Mouse (Mus musculus) neural tube, embryonic 11.5 days (tissue): Measurements from ENCODE around the gene Lif. TPM values are rescaled to one million over a fixed set of nuclear protein-coding genes. Genes with fewer than 3 reads are reported as not detected.
A peak's percentile ranks its signal among the peaks of the same experiment; 100 is the strongest.

Source experiments
- ATAC-seq: fragments of 200-750 bp; cut with Nextera tagmentation; 2 replicates; pipeline ENCODE4 v1.8.0; 2017; ENCODE audit warnings: moderate number of reproducible peaks, mild to moderate bottlenecking, moderate TSS enrichment, moderate library complexity; ENCODE audit not compliant: insufficient read depth, low FRiP score, low TSS enrichment
- DNase-seq: peaks from one replicate; pipeline ENCODE4 v3.0.0-alpha.2; 2015; ENCODE audit warnings: low spot score
- H3K27ac ChIP-seq: fragments of 300-500 bp; sonication (generic); 2 replicates; pipeline ENCODE4 v1.5.1; 2014; ENCODE audit warnings: low read depth, mild to moderate bottlenecking, low read length
- H3K27me3 ChIP-seq: fragments of 300-500 bp; sonication (generic); 2 replicates; pipeline ENCODE4 v1.6.1; 2014; ENCODE audit warnings: mild to moderate bottlenecking, low read length, mixed read lengths; ENCODE audit not compliant: control insufficient read depth, insufficient read depth
- H3K36me3 ChIP-seq: fragments of 300-500 bp; sonication (generic); 2 replicates; pipeline ENCODE4 v1.6.1; 2014; ENCODE audit warnings: mild to moderate bottlenecking, low read length, moderate library complexity, mixed read lengths; ENCODE audit not compliant: control insufficient read depth, insufficient read depth
- H3K4me1 ChIP-seq: fragments of 300-500 bp; sonication (generic); 2 replicates; pipeline ENCODE4 v1.6.1; 2014; ENCODE audit warnings: low read length, mixed read lengths; ENCODE audit not compliant: control insufficient read depth, insufficient read depth
- H3K4me2 ChIP-seq: fragments of 300-500 bp; sonication (generic); 2 replicates; pipeline ENCODE4 v1.6.1; 2014; ENCODE audit warnings: low read depth, mild to moderate bottlenecking, moderate library complexity
- H3K4me3 ChIP-seq: fragments of 300-500 bp; sonication (generic); 2 replicates; pipeline ENCODE4 v1.5.1; 2014; ENCODE audit warnings: low read depth, low read length
- H3K9ac ChIP-seq: fragments of 300-500 bp; sonication (generic); 2 replicates; pipeline ENCODE4 v1.6.1; 2014; ENCODE audit warnings: mild to moderate bottlenecking, low read length
- H3K9me3 ChIP-seq: fragments of 300-500 bp; sonication (generic); 2 replicates; pipeline ENCODE4 v1.6.1; 2016; ENCODE audit warnings: low read length; ENCODE audit not compliant: control insufficient read depth
- WGBS: fragments of 180-500 bp; shearing (Covaris S2); extraction: QIAGEN DNeasy Blood & Tissue Kit; methylation state at CpG from one replicate; pipeline ENCODE4 v1.1.7; 2014; 5-methylcytosine and 5-hydroxymethylcytosine counted together
- polyA plus RNA-seq: library from polyadenylated mRNA; unstranded; fragments of >200 nt; fragmentation: Nextera tagmentation; extraction: Ambion mirVana; gene quantifications from 2 replicates; pipeline ENCODE4 v1.2.1, GENCODE M21; 2014

Gene Lif
- polyA plus RNA-seq, 1 experiment from 2014 or later: not detected

- H3K9me3 ChIP-seq: no peaks in the 10 kb centered on the region
- 93% methylated on average over 3 of the region's 3 CpGs for WGBS
- H3K4me2 ChIP-seq: no peak overlapping the region
- H3K36me3 ChIP-seq: no peaks in the 10 kb centered on the region
- ATAC-seq (no peak), DNase-seq (no peak)
- H3K9ac ChIP-seq: no peak overlapping the region
- H3K27ac ChIP-seq: no peak overlapping the region
- H3K4me1 ChIP-seq: no peaks in the 10 kb centered on the region
- no peaks in the 10 kb centered on the region for H3K27me3 ChIP-seq
- H3K4me3 ChIP-seq: no peak overlapping the region
Measured at GRCm38 (mm10) chr11:4249151-4249550, 8.2 kb upstream of the Lif start.

DNA sequence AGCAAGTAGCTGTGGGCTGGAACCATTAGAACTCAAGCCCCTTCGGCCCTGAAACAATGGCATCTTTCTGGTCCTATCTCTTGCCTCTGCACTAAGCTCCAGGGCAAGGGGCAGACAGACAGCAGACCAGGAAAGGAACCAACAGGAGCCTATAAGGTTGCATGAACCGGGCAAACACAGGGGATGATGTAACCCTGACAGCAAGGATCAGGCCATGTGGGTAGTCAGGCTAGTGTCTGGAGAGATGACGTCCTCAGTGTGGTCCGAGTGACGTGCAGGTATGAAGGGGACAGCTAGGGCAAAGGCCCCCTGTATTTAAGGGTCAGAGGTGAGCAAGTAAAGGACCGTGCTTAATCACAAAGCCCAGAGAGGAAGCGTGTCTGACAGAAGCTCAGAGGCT, 7.1 kb upstream of the Lif start:
- DNase-seq (no peak), ATAC-seq (no peak)
- H3K4me2 ChIP-seq: no peak overlapping the region
- no peaks in the 10 kb centered on the region for H3K4me1 ChIP-seq
- H3K9me3 ChIP-seq: no peaks in the 10 kb centered on the region
- no peak overlapping the region for H3K9ac ChIP-seq
- no peaks in the 10 kb centered on the region for H3K27me3 ChIP-seq
- H3K27ac ChIP-seq: no peak overlapping the region
- no peak overlapping the region for H3K4me3 ChIP-seq
- no peaks in the 10 kb centered on the region for H3K36me3 ChIP-seq
- 81% methylated on average over 7 of the region's 7 CpGs for WGBS

DNA sequence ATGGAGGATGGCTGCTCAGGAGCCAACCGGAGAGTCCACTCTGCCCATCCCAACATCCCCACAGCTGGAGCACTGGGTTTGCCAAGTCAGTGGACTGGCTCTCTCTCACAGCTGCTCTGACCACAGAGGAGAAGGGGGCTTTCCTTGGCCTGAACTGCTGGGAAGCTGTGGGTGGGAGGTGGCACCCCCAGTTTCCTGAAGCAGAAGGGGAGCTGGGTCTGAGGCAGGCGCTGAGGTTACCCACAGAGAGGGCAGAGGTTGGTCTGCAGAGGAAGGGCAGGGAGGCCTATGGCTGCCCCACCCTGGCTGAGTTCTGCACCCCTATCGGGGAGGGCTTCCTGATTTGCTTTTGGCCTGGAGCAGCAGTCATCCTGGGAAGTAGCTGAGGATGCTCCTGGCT, 6.0 kb upstream of the Lif start:
- Histone ChIP-seq H3K36me3 (no peaks in the 10 kb centered on the region), H3K27me3 (no peaks in the 10 kb centered on the region), H3K4me2 (no peak overlapping the region), H3K27ac (no peak overlapping the region), H3K9me3 (no peaks in the 10 kb centered on the region), H3K4me3 (no peak overlapping the region), H3K4me1 (no peaks in the 10 kb centered on the region), H3K9ac (no peak overlapping the region)
- no peak for ATAC-seq
- DNase-seq: no peak
- 79% methylated on average over 3 of the region's 3 CpGs for WGBS

DNA sequence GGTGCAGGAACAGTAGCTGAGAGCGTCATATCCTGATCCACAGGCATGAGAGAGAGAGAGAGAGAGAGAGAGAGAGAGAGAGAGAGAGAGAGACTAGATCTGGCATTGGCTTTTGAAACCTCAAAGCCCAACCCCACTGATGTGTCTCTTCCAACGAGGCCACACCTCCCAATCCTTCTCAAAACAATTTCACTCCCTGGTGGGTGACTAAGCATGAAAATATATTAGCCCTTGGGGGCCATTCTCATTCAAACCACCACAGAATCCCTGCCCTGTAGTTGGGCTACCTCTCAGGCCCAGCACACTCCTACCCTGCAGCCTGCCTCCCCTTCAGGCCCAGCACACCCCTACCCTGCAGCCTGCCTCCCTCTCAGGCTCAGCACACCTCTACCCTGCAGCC, 4.5 kb upstream of the Lif start:
- ATAC-seq (no peak), DNase-seq (no peak)
- no peak overlapping the region for H3K27ac ChIP-seq
- H3K4me2 ChIP-seq: no peak overlapping the region
- no peak overlapping the region for H3K4me3 ChIP-seq
- H3K36me3 ChIP-seq: no peaks in the 10 kb centered on the region
- H3K9me3 ChIP-seq: no peaks in the 10 kb centered on the region
- H3K27me3 ChIP-seq: no peaks in the 10 kb centered on the region
- H3K4me1 ChIP-seq: no peaks in the 10 kb centered on the region
- WGBS: 71% methylated on average over 2 of the region's 2 CpGs
- no peak overlapping the region for H3K9ac ChIP-seq

DNA sequence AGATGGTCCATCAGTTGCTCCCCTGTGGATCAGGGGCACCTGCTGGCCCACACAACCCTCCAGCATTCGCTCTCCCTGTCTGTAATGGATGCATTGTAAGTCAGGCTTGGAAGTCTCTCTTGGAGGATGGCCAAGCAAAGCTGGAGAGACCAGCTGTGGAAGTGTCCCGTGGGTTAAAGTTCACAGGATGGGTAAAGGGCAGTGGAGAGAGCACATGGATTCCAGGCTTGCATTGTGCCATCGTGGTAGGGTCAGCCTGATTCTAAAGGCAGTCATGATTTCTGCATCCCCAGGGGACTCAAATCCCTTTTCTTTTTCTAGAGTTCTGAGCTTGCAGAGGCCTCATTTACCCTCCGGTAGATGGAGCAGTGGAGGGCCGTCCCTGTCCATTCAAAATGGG, 399 bp downstream of the Lif start:
- no peak for DNase-seq

GRCm38 (mm10) chr11:4258657-4259082, 1.3 kb downstream of the Lif start:
- under 1% methylated on average over 7 of the region's 7 CpGs for WGBS
- H3K36me3 ChIP-seq: no peaks in the 10 kb centered on the region
- no peak overlapping the region for H3K27ac ChIP-seq
- H3K4me3 ChIP-seq: no peak overlapping the region
- H3K27me3 ChIP-seq: no peaks in the 10 kb centered on the region
- H3K9ac ChIP-seq: no peak overlapping the region
- H3K9me3 ChIP-seq: no peaks in the 10 kb centered on the region
- H3K4me2 ChIP-seq: peak overlapping the region; percentile 32; the same call in 1 of the 2 replicates
- peak; percentile 90 for DNase-seq
- peak; percentile 73 for ATAC-seq
- no peaks in the 10 kb centered on the region for H3K4me1 ChIP-seq

More for the DNA sequence above, 399 bp downstream of the Lif start:
- Histone ChIP-seq H3K4me1 (no peaks in the 10 kb centered on the region), H3K27me3 (no peaks in the 10 kb centered on the region), H3K9ac (no peak overlapping the region), H3K36me3 (no peaks in the 10 kb centered on the region), H3K27ac (no peak overlapping the region), H3K9me3 (no peaks in the 10 kb centered on the region), H3K4me3 (no peak overlapping the region), H3K4me2 (no peak overlapping the region)
- ATAC-seq: no peak
- 70% methylated on average over 5 of the region's 5 CpGs for whole genome bisulfite sequencing

DNA sequence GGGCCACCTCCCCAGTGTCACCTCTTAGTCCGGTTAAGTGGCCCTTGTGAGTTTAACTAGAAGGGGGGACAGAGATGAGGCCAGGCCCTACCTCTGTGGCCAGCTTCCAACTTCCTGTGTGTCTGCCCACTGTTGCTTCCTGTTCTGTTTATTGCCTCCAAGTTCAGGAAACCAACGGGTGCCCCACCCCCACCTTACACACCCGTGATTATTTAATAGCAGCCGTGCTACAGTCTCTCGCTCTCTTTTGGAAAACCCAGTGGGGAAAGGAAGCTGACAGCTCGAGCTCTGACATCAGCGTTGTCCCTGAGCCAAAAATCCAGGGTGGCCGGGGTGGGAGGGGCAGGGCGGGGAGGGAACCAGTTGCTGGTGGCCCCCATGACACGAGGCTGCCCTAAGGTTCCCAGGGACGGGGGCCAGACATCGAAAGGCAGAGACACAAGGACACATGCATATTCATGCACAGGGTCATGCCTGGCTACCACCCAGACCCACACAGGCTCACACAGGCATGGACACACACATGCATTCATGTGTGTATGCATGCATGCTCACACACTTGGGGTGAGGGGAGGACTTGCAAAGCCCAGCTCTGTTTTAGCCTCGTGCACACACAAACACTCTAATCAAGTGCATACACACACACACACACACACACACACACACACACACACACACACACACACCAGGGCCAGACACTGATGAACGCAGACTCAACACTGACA, 3.3 kb downstream of the Lif start:
- no peaks in the 10 kb centered on the region for H3K4me1 ChIP-seq
- H3K27ac ChIP-seq: no peak overlapping the region
- DNase-seq: no peak
- H3K27me3 ChIP-seq: peaks cover 6% of the 10 kb centered on the region
- no peak for ATAC-seq
- H3K36me3 ChIP-seq: no peaks in the 10 kb centered on the region
- no peak overlapping the region for H3K9ac ChIP-seq
- H3K4me3 ChIP-seq: no peak overlapping the region
- WGBS: 69% methylated on average over 14 of the region's 14 CpGs
- H3K9me3 ChIP-seq: no peaks in the 10 kb centered on the region
- no peak overlapping the region for H3K4me2 ChIP-seq

DNA sequence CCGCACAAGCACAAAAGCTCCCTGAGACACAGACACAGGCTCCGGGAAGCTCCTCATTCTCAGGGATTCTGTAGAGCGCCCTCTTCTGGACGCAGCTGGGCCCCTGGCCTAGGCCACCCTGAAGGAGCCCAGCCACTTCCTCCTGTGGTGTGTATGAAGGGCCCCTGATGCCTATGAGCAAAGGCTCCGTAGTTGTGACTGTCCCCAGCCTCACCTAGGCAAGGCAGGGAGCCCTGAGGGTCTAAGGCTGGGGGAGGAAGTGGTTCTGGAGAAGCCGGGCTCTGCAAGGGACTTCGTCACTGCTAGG, 3.8 kb downstream of the Lif start:
- no peak overlapping the region for H3K9ac ChIP-seq
- no peak overlapping the region for H3K27ac ChIP-seq
- H3K4me1 ChIP-seq: no peaks in the 10 kb centered on the region
- H3K4me2 ChIP-seq: no peak overlapping the region
- DNase-seq: peak; percentile 63
- no peaks in the 10 kb centered on the region for H3K9me3 ChIP-seq
- no peak overlapping the region for H3K4me3 ChIP-seq
- WGBS: 49% methylated on average over 7 of the region's 7 CpGs
- no peaks in the 10 kb centered on the region for H3K36me3 ChIP-seq
- ATAC-seq: no peak
- H3K27me3 ChIP-seq: peaks cover 11% of the 10 kb centered on the region

DNA sequence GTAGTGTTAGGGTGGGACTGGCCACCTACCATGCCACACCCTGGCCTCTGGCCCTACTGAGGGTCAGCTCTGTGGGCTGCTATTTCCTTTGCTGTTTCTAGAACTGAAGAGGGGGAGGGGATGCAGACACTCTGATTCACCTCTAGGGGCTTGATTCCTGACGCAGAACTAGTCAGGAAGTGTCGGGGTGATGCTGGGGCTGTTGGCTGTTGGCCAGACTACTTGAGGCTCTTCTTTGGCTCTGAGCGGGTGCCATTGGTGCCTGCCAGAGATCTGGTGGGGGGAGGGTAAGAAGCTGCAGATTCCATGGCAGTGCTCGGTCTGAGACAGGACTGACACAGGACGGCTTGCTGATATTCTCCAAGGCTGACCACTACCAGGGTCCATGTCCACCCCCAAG, 4.6 kb downstream of the Lif start:
- Histone ChIP-seq H3K4me1 (0 out of 2 replicates have a peak, but pooled peaks cover under 1% of the 10 kb centered on the region), H3K9me3 (no peaks in the 10 kb centered on the region), H3K9ac (no peak overlapping the region), H3K4me2 (no peak overlapping the region), H3K4me3 (no peak overlapping the region), H3K27ac (no peak overlapping the region), H3K36me3 (no peaks in the 10 kb centered on the region), H3K27me3 (peaks cover 17% of the 10 kb centered on the region)
- WGBS: 48% methylated on average over 5 of the region's 5 CpGs
- ATAC-seq (no peak), DNase-seq (peak; percentile 33)
